Mouse (Mus musculus) lung, adult 2 months (tissue): ENCODE measurements at regions not wholly inside any gene's neighbourhood (a gene's known extent, or its start where the extent isn't known, plus 50 kb on each side); places are given as distances from the start of the nearest gene placed in this dataset.

ENCODE experiments used
- DNase-seq: peaks from one replicate; pipeline ENCODE4 v3.0.0; 2022
- H3K4me1 ChIP-seq: fragments of 200-500 bp; 2 replicates; pipeline ENCODE4 v1.6.1; 2011; ENCODE audit warnings: low read length; ENCODE audit not compliant: control insufficient read depth, insufficient read depth
- H3K4me3 ChIP-seq: fragments of 200-500 bp; replicated peaks from 2 replicates; pipeline ENCODE3; 2011; ENCODE audit warnings: low read depth, mild to moderate bottlenecking, control low read depth, low read length; ENCODE audit errors: extremely low read depth
- CTCF ChIP-seq: fragments of 200-500 bp; IDR thresholded peaks from 2 replicates; pipeline ENCODE4 v1.5.1; 2011; ENCODE audit warnings: mild to moderate bottlenecking, low read length, control low read depth; ENCODE audit not compliant: insufficient read depth
- POLR2A ChIP-seq: fragments of 200-500 bp; IDR thresholded peaks from 2 replicates; pipeline ENCODE4 v1.6.1; 2011; ENCODE audit warnings: low read depth, mild to moderate bottlenecking, control low read depth, low read length, borderline replicate concordance; ENCODE audit errors: extremely low read depth
- WGBS: fragments of 180-500 bp; shearing (Covaris S2); methylation state at CpG from one replicate; pipeline ENCODE4 v1.1.7; 2018; 5-methylcytosine and 5-hydroxymethylcytosine counted together

DNA sequence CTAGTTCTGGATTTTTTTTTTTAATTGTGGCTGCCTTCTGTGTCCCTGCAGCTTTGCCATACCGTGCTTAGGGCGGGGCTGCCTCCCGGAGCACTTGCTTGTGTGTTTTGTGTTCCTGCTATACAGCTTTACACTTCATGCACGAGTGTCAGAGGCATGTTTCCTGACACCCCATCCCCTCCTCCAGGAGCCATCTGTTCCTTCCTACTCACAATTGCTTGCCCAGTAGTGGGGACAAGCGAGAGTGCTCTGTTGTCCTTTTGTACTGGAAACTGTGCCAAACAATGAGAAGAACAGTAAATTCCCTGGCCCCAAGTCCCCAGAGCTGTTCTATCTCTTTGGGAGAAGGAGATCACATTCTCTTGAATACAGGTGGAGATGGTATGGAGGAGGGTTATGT lies 53.5 kb downstream of the Csf2 start:
- no peaks in the 10 kb centered on the region for H3K4me1 ChIP-seq
- H3K4me3 ChIP-seq, result no peak overlapping the region
- 35% methylated on average over 5 of the region's 5 CpGs for WGBS
- TF ChIP-seq CTCF (no peak), POLR2A (no peak)
- no peak for DNase-seq

- WGBS, result 74% methylated on average over 4 of the region's 4 CpGs
- H3K4me3 ChIP-seq, result no peak overlapping the region
- no peak for TF ChIP-seq CTCF
- TF ChIP-seq POLR2A, result no peak
- H3K4me1 ChIP-seq, result no peaks in the 10 kb centered on the region
- no peak for DNase-seq
Observed at GRCm38 (mm10) chr11:54194733-54195132, 54.7 kb downstream of the Csf2 start.

DNA sequence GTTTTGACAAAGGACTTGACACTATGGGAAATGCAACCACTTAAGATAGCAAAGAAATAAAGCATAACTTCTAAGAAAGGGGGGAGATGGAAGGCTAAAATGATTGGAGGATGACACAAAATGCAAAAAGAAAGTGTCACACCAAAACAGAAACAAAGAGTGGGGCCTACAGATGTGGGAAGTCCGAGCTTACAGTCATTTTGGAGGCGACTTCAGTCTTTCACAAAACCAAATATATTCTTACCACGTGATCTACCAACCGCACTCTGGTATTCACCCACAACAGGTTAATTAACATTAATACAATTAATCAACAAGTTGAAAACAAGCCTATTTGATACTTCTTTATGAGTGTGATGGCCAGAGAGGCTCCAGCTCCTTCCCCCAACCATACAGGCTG lies 57.2 kb downstream of the Csf2 start:
- TF ChIP-seq POLR2A (no peak), CTCF (no peak)
- 96% methylated on average over 4 of the region's 4 CpGs for WGBS
- no peak overlapping the region for H3K4me3 ChIP-seq
- no peak for DNase-seq
- H3K4me1 ChIP-seq, result no peaks in the 10 kb centered on the region

DNA sequence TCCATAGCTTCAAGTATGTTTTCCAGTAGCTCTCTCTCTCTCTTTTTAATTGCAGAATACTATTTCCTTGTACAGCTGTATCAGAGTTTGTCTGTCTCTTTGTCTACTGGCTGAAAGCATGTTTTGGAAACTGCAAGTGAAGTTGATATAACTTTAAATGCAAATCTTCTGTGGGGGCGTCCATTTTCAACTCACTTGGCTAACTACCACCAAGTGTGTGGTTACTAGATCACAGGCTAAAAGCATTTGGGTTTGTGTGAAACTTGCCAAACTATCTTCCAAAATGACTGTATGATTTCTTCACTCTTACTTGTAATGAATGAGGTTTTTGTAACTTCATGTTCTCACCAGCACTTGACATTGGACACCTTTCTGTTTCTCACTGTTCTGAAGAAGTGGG lies 61.6 kb downstream of the Csf2 start:
- Histone ChIP-seq H3K4me3 (no peak overlapping the region), H3K4me1 (no peaks in the 10 kb centered on the region)
- WGBS, result 77% methylated on average over 1 of the region's 1 CpGs
- no peak for DNase-seq
- TF ChIP-seq POLR2A (no peak), CTCF (no peak)

GRCm38 (mm10) chr11:54187377-54187776 lies 62.1 kb downstream of the Csf2 start:
- WGBS, result 69% methylated on average over 4 of the region's 4 CpGs
- no peak for DNase-seq
- no peaks in the 10 kb centered on the region for H3K4me1 ChIP-seq
- TF ChIP-seq POLR2A, result no peak
- no peak for TF ChIP-seq CTCF
- H3K4me3 ChIP-seq, result no peak overlapping the region

GRCm38 (mm10) chr11:54185710-54186325 lies 63.6 kb downstream of the Csf2 start:
- no peak for DNase-seq
- 85% methylated on average over 6 of the region's 6 CpGs for WGBS
- no peak overlapping the region for H3K4me3 ChIP-seq
- peaks cover 2% of the 10 kb centered on the region; the same call in 1 of the 2 replicates for H3K4me1 ChIP-seq
- TF ChIP-seq CTCF (no peak), POLR2A (no peak)

- H3K4me1 ChIP-seq, result peaks cover 2% of the 10 kb centered on the region; the same call in 1 of the 2 replicates
- WGBS, result 34% methylated on average over 9 of the region's 9 CpGs
- H3K4me3 ChIP-seq, result no peak overlapping the region
- TF ChIP-seq CTCF (no peak), POLR2A (no peak)
- DNase-seq, result peak; percentile 19
Observed at GRCm38 (mm10) chr11:54181696-54182323, 67.7 kb downstream of the Csf2 start.
